ENCODE assay signal across 18 mouse cellular contexts in the genomic region with DNA sequence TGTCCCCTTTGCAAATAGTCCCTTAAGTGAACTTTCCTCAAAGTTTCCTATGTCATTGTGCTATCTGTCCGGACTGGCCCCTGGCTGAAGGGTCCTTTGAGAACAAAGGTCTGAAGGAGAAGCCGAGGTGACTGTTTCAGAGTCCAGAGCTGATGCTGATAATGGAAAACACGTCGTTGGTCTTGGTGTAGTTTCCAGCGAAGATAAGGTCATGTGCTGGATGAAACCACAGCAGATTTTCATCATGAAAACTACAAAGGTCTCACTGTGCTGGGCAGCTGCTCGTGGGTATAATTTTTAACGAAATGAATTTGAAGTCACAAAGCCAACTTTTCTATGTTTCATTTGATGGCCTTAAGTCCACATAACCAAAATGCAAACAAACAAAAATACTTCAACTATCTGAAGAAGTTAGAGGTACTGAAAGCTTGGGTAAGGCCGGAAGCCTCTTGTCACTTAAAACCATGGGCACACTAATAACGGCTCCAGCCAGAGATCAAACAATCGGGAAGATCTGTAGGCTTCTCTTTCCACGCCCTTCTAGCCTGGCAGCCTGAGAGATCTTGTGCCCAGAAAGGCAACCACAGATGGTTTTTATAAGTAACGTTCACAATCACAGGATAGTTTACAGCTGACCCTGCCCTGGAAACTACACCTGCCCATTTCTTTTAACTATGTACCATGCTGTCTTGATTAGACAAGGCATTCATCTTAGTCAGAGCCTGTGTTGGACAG. TPM values are rescaled to one million over a fixed set of nuclear protein-coding genes. Genes with fewer than 3 reads are reported as not detected.
"Had no signal": no experiment of that assay in that cellular context is flagged by ENCODE, and none has a peak within 500 bp of the region (broad histone marks: within the 10 kb centered on the region; RNA-seq: fewer than 3 reads in every experiment).

No protein-coding gene starts in this region.

- H3K27me3 ChIP-seq: liver, embryonic 15.5 days; midbrain, embryonic 12.5 days had no signal

- H3K9me3 ChIP-seq: liver, embryonic 15.5 days; midbrain, embryonic 12.5 days had no signal

- H3K9ac ChIP-seq: liver, embryonic 15.5 days; midbrain, embryonic 12.5 days had no signal

- H3K4me2 ChIP-seq: liver, embryonic 11.5 days; liver, embryonic 15.5 days; midbrain, embryonic 12.5 days had no signal

- H3K27ac ChIP-seq: liver, embryonic 15.5 days; midbrain, embryonic 12.5 days; stomach, postnatal 0 days had no signal

- H3K4me3 ChIP-seq: liver, embryonic 15.5 days; midbrain, embryonic 12.5 days had no signal

- H3K4me1 ChIP-seq: midbrain, embryonic 12.5 days had no signal

- DNase-seq: kidney, adult 8-10 months; kidney, postnatal 25 days; layer of hippocampus, adult 9-11 months; left cerebral cortex, postnatal 4 days; lung, adult 2 months; lung, postnatal 36 days; right cerebral cortex, postnatal 25 days; thymus, postnatal 4 days had no signal

- H3K36me3 ChIP-seq: liver, embryonic 15.5 days; midbrain, embryonic 12.5 days had no signal

- ATAC-seq: lung, postnatal 0 days; midbrain, embryonic 16.5 days had no signal

RNA-seq across cellular contexts. Expression of a gene that starts 15.0 kb away (rescaled TPM):
- polyA plus RNA-seq: liver, embryonic 11.5 days; midbrain, embryonic 12.5 days; neural tube, embryonic 14.5 days had no signal

RNA-seq across cellular contexts. Expression of a gene that starts 21.4 kb away (rescaled TPM):
- total RNA-seq: left cerebral cortex, postnatal 10 days; left cerebral cortex, postnatal 4 days; megakaryocyte, adult 5-6 weeks had no signal
- polyA plus RNA-seq: kidney, embryonic 16.5 days; liver, embryonic 11.5 days; liver, embryonic 15.5 days; lung, adult 2 months; lung, postnatal 0 days; midbrain, embryonic 12.5 days; midbrain, embryonic 16.5 days; neural tube, embryonic 14.5 days; stomach, postnatal 0 days had no signal
